Mouse (Mus musculus): ENCODE data around the gene Zmiz2.
"Not testable (repeated sequence)": the region's sequence is repeated elsewhere in the genome, so short reads cannot be mapped to it uniquely, and the experiment has no call there.

Gene Zmiz2

GRCm38 (mm10) chr11:6420722-6421350 is 32.0 kb downstream of the Zmiz2 start:
- no peak for DNase-seq

DNA sequence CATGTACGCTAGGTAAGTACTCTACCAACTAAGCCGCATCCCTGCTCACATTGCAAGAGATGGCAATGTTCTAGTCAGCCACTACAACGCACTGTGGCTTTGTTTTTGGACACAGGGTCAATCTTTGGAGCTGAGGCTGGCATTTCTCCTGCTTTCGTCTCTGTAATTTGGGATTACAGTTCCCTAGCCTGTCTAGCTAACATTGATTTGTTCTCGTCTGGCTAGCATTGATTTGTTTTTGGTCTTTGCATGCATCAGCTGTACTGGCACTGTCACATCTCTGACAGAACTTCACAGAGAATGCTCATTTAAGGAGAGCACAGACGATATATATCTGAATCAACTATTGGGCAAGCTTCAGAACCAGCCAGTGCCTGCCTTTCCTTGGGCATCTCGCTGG is 41.3 kb downstream of the Zmiz2 start:
- no peak for DNase-seq

GRCm38 (mm10) chr11:6436442-6436841 is 47.6 kb downstream of the Zmiz2 start:
- peak; percentile 62 for DNase-seq

GRCm38 (mm10) chr11:6437667-6438066 is 48.8 kb downstream of the Zmiz2 start:
- DNase-seq, result no peak

DNA sequence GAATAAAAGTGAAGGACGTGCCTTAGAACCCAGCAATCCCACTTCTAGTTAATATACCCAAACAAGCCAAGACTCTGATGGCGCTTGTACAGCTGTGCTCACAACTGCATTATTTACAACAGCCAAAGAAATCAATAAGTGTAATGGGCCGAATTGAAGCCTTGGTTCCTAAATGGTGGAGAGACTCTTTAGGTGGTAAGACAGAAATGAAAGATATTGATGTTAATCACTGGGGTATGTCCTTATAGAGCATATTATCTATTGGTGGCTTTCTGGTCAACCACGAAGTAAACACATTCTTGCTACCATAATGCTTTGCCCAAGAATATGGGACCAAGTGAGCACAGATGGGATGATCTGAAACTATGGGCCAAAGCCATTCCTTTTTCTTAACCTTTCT is 51.3 kb downstream of the Zmiz2 start:
- DNase-seq, result no peak

DNA sequence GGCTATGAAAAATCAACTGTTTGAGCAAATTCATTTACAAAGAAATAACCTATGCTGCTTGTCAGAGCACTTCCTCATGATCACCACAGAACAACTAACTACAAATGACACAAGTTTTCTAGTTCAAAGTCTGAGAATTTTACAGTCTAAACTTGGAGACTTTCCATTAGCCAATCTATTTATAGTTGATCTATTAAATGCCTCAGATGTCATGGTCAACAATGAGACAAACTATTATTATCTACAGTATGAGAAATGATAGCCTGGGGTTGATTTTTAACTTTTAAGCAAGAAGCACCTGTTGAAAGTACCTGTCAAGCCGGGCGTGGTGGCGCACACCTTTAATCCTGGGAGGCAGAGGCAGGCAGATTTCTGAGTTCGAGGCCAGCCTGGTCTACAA is 53.7 kb downstream of the Zmiz2 start:
- DNase-seq, result no peak

DNA sequence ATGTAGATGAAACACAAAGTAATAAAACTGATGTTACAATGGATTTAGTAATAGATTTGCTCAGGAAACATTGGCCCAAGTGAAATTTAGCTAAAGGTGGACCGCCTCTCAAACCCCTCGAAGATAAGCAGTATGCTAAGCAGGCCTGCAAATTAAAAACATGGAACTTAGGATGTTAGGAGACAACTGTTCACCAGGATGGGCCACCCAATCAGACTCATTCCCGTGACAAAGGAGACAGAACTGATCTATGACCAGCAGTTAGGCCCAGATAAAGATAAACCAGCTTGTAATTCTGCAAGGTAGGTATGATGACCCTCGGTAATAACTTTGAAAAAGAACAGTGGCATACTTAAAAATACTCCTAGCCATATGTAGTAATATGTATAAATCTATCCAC is 54.2 kb downstream of the Zmiz2 start:
- no peak for DNase-seq

GRCm38 (mm10) chr11:6443727-6444076 is 54.8 kb downstream of the Zmiz2 start:
- DNase-seq, result no peak

DNA sequence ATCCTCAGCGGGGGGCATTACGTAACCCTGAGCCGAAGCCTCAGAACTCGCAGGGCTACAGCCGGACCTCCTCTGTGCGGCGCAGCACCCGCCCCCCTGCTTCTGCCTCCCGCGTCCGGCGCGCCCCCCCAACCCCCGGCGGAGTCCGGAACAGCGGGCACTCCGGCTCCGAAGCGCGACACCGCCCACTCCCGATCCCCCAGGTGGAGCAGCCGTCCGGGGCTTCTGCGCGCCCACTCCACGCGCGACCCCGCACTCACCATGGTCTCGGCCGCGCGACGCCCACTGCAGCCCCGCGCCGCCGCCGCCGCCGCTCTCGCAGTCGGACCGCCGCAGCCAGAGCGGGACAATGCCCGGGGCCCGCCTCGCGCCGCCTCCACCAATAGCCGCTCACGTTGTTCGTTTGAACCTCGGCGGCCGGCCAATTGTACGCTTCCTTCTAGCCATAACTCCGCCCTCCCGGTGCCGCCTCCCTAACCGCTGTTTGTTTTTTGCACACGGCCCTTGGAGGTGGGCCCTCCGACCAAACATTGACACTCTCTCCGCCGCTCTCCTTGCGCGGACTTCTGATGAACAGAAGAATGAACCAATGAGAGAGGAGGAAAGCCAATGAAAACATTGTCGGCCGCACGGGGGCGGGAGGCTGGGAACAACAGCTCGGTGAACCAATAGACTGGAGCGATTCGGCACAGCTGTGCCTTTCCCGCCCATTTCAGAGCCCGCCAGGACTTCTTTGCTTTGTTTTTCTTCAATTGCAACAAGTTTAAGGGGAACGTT is 55.4 kb downstream of the Zmiz2 start, which contains the start of gene H2afv:
H2afv (minus strand) TSS at position 367 of the 777 bp plus-strand sequence.
- DNase-seq, result peak; percentile 100

DNA sequence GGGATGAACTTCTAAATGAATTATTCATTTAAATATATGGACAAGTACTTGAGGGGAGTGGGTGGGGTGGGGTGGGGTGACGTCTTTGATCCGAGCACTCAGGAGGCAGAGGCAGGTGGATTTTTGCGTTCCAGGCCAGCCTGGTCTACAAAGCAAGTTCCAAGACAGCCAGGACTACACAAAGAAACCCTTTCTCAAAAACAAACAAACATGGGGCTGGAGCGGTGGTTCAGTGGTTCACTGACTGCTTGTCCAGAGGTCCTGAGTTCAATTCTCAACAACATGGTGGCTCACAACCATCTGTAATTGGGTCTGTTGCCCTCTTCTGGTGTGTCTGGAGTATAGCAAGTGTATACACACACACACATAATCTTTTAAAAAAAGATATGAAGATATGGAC is 56.6 kb downstream of the Zmiz2 start:
- no peak for DNase-seq

DNA sequence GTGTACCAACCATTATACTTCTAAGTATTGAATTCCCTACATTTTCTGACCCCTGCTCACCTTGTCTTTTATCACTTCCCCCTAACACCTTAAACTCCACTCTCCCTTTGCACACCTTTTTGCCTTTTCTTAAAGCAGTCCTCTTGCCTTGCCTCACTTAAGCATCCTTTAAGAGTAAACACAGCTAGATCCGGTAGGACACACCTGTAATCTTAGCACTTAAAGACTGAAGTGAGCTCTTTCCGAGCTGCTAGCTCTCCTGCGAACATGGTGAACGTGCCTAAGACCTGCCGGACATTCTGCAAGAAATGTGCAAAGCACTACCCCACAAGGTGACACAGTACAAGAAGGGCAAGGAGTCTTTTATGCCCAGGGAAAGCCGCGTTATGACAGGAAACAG is 57.1 kb downstream of the Zmiz2 start:
- DNase-seq, result no peak

DNA sequence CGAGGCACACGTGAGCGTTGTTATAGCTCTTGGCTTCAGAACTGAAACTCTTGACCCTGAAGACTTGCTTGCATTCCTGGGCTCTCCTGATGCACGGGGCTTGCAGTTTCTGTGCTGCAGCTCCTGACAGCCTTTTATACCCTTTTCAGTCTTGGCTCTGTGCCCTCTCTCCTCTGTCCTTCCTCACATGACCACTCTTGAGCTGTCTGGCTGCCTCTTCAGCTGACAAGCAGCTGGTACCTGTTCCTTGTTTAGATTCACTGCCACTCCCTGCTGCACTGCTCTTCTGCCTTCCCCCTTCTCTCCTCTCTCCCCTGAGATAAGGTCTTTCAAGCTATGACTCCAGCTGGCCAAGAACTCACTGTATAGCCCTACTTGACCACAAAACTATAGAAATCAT is 58.6 kb downstream of the Zmiz2 start:
- no peak for DNase-seq

DNA sequence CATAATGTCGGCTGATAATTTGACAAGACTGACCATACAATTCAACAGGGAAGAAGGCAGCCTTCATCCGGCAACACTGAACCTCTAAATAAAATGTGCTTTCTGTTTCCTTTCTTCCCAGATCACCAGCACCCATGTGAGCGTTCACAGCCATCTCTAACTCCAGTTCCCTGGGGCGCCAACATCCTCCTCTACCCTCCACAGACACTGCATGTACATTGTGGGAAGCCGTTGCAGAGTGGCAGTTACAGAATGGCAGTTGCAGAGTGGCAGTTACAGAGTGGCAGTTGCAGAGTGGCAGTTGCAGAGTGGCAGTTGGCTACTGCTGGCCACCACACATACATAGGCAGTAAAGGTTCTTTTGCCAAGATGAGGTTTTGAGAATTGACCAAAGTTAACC is 59.3 kb downstream of the Zmiz2 start:
- not testable (repeated sequence) for DNase-seq

Measured in embryo, embryonic 11 days (tissue).